Mouse (Mus musculus): ENCODE results near the gene Scrn3. TPM values are rescaled to one million over a fixed set of nuclear protein-coding genes. Genes with fewer than 3 reads are reported as not detected.

Gene Scrn3
- polyA plus RNA-seq, 1 experiment: 24.8 TPM

DNA sequence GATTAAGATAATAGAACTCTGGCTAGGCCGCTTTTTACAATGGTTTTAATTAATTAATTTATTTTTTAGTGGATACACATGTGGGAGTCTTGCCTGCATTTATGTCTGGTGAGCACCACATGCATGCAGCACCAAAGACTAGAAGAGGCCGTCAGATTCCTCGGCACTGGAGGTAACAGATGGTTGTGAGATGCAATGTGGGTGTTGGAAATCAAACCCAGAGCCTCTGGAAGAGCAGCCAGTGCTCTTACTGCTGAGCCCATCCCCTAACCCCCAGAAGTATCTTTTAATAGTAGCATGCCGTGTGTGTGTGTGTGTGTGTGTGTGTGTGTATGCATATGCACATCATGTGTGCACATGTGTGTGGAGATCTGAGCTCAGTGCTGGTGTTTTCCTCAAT lies 32.8 kb downstream of the Scrn3 start:
- TF ChIP-seq POLR2A (IDR thresholded peaks at IDR 0.05; ENCODE audit: extremely low read depth, insufficient read depth, low read length) (no peak), CTCF (IDR thresholded peaks at IDR 0.05; ENCODE audit: extremely low read depth, insufficient read depth, low read length) (no peak)
- H3K4me1 ChIP-seq (ENCODE audit: control insufficient read depth, insufficient read depth, low read length): no peaks in the 10 kb centered on the region; the same call in 1 of the 2 replicates
- H3K27ac ChIP-seq (ENCODE audit: insufficient read depth, low read length): peak overlapping the region; percentile 81
- H3K4me3 ChIP-seq (ENCODE audit: insufficient read depth, low read length): no peak overlapping the region

DNA sequence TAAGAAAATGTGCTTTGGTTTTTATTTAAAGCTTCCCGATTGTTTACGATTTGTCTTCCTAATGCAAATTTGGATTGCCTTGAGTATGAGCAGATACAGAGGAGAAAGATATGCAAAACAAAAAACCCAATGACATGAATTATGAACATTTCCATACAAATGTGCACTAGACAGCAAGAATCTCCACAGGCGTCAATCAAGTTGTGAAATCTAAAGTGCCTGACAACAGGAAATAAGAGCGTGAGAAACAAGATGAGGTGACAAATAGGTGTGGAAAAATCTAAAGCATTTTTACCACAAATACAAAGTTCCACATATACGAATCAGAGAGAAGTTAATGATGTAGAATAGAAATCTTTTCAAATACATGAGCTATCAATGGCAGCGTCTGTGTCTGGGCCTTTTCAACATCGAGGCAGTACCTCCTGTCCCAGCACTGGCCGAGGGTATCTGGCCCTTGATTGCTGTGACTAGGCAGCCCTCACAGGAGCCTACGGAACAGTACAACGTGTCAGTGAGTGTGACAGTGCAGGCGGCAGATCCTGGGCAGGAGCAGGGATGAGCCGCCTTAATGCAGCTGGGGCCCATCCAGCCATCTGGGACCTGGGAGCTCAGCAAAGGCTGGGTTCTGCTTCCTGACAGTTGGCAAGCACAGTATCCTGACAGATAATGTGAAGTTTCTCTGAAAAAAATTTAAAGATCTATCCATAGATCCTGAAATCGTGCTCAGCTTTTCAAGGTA lies 34.1 kb downstream of the Scrn3 start:
- TF ChIP-seq CTCF (IDR thresholded peaks at IDR 0.05; ENCODE audit: extremely low read depth, insufficient read depth, low read length): no peak
- TF ChIP-seq POLR2A (IDR thresholded peaks at IDR 0.05; ENCODE audit: extremely low read depth, insufficient read depth, low read length): no peak
- no peaks in the 10 kb centered on the region; the same call in 1 of the 2 replicates for H3K4me1 ChIP-seq (ENCODE audit: control insufficient read depth, insufficient read depth, low read length)
- H3K27ac ChIP-seq (ENCODE audit: insufficient read depth, low read length): no peak overlapping the region
- H3K4me3 ChIP-seq (ENCODE audit: insufficient read depth, low read length): no peak overlapping the region

DNA sequence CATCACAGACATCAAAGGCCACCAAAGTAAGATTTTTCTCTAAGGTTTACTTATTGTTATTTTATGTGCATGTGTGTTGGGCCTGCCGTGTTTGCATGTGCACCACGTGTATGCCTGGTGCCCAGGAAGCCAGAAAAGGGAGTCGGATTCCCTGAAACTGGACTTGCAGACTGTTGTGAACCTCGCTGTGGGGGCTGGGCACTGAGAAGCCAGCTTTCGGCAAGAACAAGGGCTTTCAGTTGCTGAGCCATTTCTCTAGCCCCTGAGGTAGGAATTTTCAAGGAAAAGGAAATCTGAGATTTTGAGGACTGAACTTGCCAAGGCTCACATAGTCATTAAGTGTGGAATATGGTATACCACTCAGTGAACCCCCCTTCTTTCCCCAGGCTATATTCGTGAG lies 34.7 kb downstream of the Scrn3 start:
- H3K27ac ChIP-seq (ENCODE audit: insufficient read depth, low read length): peak overlapping the region; percentile 27; the same call in 1 of the 2 replicates
- no peak for TF ChIP-seq POLR2A (IDR thresholded peaks at IDR 0.05; ENCODE audit: extremely low read depth, insufficient read depth, low read length)
- no peak for TF ChIP-seq CTCF (IDR thresholded peaks at IDR 0.05; ENCODE audit: extremely low read depth, insufficient read depth, low read length)
- no peak overlapping the region for H3K4me3 ChIP-seq (ENCODE audit: insufficient read depth, low read length)
- H3K4me1 ChIP-seq (ENCODE audit: control insufficient read depth, insufficient read depth, low read length): peaks cover under 1% of the 10 kb centered on the region; the same call in 1 of the 2 replicates

DNA sequence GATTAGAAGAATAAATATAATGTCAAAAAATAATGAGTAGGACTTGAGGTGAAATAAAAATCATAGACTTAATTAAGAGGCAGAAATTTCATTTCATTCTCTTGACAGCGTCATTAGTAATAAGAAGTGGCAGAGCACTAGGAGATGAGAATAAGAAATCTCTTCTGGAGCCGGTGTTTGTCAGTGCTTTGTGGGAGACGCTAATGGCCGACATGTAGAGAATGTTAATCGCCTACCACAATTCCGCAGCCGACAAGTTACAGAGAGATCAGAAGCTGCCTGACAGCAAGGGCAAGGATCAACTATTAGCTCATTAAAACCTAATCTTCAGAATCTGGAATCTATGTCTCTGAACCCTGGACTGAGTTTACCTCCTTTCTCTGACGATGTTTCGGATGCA lies 35.4 kb downstream of the Scrn3 start:
- Histone ChIP-seq H3K27ac (ENCODE audit: insufficient read depth, low read length) (no peak overlapping the region), H3K4me3 (ENCODE audit: insufficient read depth, low read length) (no peak overlapping the region), H3K4me1 (ENCODE audit: control insufficient read depth, insufficient read depth, low read length) (peaks cover 2% of the 10 kb centered on the region; the same call in 1 of the 2 replicates)
- TF ChIP-seq CTCF (IDR thresholded peaks at IDR 0.05; ENCODE audit: extremely low read depth, insufficient read depth, low read length) (no peak), POLR2A (IDR thresholded peaks at IDR 0.05; ENCODE audit: extremely low read depth, insufficient read depth, low read length) (no peak)

DNA sequence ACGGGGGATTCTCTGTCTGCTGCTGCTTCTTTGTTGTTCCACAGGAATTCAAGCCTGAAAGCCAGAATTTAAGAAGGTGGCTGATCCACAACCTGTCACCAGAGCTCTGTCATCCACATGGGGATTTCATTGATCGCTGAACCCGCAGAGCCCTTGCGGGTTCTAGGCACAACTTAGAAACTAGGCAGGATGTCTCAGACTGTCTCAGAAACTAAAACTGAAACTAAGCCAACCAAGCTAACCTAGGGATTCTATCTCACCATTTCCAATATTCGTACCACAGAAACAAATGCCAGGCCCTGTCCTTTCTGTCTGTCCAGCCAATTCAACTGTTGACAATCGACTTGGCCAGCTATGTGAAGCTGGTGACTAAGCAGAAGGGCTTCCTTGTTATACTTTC lies 35.8 kb downstream of the Scrn3 start:
- TF ChIP-seq POLR2A (IDR thresholded peaks at IDR 0.05; ENCODE audit: extremely low read depth, insufficient read depth, low read length) (no peak), CTCF (IDR thresholded peaks at IDR 0.05; ENCODE audit: extremely low read depth, insufficient read depth, low read length) (no peak)
- Histone ChIP-seq H3K27ac (ENCODE audit: insufficient read depth, low read length) (no peak overlapping the region), H3K4me1 (ENCODE audit: control insufficient read depth, insufficient read depth, low read length) (peaks cover 2% of the 10 kb centered on the region; the same call in 1 of the 2 replicates), H3K4me3 (ENCODE audit: insufficient read depth, low read length) (no peak overlapping the region)

DNA sequence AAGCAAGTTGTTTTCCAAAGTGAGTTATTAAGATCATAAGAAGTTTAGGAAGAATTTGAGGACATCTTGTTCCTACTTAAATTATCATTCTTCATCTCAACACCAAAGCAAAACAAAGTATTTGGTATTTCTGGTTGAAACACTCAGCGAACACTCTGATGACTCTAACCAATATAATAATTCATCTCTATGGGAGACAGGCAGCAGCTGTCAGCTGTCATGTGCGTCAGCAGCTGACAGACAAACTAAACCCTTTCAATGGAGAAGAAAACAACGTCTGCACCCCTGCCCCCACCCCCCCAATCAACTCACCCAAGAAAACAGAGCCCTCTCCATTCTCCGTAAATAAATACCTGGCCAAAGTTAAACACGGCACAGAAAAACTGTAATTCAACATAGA lies 39.1 kb downstream of the Scrn3 start:
- peak overlapping the region; percentile 89; the same call in 1 of the 2 replicates for H3K27ac ChIP-seq (ENCODE audit: insufficient read depth, low read length)
- H3K4me3 ChIP-seq (ENCODE audit: insufficient read depth, low read length): no peak overlapping the region
- TF ChIP-seq POLR2A (IDR thresholded peaks at IDR 0.05; ENCODE audit: extremely low read depth, insufficient read depth, low read length): no peak
- TF ChIP-seq CTCF (IDR thresholded peaks at IDR 0.05; ENCODE audit: extremely low read depth, insufficient read depth, low read length): no peak
- peaks cover 2% of the 10 kb centered on the region; the same call in 1 of the 2 replicates for H3K4me1 ChIP-seq (ENCODE audit: control insufficient read depth, insufficient read depth, low read length)

DNA sequence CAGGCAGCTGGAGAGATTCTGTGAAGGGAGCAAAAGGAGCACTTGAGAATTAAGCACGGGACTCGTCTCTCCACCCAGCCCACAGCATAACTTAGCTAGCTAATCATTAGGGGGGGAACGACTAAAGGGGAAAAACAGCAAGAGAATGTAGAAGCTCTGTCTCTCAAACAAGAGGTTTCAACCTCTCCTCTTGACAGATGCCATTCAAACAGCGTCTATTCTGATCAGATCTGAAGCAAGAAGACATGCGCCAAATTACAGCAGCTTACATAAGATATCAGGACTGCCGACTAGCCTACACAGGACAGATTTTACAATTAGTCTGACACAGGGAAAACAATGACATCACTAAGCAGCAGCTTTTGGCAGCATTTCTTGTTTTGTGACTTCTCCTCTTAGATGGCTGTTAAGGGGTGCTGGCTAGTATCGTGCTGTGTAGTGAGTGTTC lies 39.5 kb downstream of the Scrn3 start:
- TF ChIP-seq POLR2A (IDR thresholded peaks at IDR 0.05; ENCODE audit: extremely low read depth, insufficient read depth, low read length) (no peak), CTCF (IDR thresholded peaks at IDR 0.05; ENCODE audit: extremely low read depth, insufficient read depth, low read length) (no peak)
- peak overlapping the region; percentile 89 for H3K27ac ChIP-seq (ENCODE audit: insufficient read depth, low read length)
- no peak overlapping the region for H3K4me3 ChIP-seq (ENCODE audit: insufficient read depth, low read length)
- peaks cover 2% of the 10 kb centered on the region; the same call in 1 of the 2 replicates for H3K4me1 ChIP-seq (ENCODE audit: control insufficient read depth, insufficient read depth, low read length)

DNA sequence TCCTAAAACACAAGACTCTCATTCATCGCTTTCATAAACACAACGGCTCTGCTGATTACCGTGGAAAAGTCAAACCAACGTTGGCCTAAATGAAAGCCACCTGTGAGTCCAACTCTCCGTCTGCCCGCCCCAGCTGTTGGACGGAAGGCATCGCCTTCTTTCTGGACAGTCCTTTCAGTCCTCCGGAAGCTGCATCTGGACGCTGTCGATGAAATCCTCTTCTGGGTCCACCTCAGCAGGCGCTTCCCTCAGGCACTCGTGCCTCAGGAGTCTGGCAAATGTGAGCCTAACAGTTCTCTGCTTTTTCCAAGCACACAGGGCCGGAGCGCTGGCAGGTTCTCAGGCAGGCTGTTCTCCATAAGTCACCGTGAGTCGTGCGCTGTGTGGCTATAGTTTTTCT lies 44.6 kb downstream of the Scrn3 start:
- H3K4me3 ChIP-seq (ENCODE audit: insufficient read depth, low read length): no peak overlapping the region
- H3K27ac ChIP-seq (ENCODE audit: insufficient read depth, low read length): no peak overlapping the region
- H3K4me1 ChIP-seq (ENCODE audit: control insufficient read depth, insufficient read depth, low read length): peaks cover 2% of the 10 kb centered on the region; the same call in 1 of the 2 replicates

DNA sequence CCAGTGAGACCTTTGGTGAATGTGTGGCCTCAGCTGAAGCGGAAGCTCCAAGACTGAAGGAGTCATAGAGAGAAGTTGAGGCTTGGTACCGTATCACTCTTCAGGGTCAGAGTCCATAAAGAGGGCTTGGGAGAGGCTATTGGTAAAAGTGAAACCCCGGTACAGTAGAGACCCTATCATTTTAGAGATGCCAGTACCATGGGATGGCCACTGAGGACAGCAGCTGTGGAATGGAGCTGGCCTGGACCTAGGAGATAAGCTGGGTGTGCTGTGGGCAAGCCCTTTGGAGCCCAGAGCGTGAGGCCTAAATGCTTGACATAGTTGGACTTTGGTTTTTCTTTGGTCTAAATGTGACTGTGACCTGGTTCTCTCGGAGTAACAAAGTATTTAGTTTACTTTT lies 47.5 kb downstream of the Scrn3 start:
- Histone ChIP-seq H3K27ac (ENCODE audit: insufficient read depth, low read length) (no peak overlapping the region), H3K4me1 (ENCODE audit: control insufficient read depth, insufficient read depth, low read length) (no peaks in the 10 kb centered on the region), H3K4me3 (ENCODE audit: insufficient read depth, low read length) (no peak overlapping the region)
- TF ChIP-seq POLR2A (IDR thresholded peaks at IDR 0.05; ENCODE audit: extremely low read depth, insufficient read depth, low read length) (no peak), CTCF (IDR thresholded peaks at IDR 0.05; ENCODE audit: extremely low read depth, insufficient read depth, low read length) (no peak)

More for the DNA sequence above, 44.6 kb downstream of the Scrn3 start:
- TF ChIP-seq POLR2A (IDR thresholded peaks at IDR 0.05; ENCODE audit: extremely low read depth, insufficient read depth, low read length): no peak
- no peak for TF ChIP-seq CTCF (IDR thresholded peaks at IDR 0.05; ENCODE audit: extremely low read depth, insufficient read depth, low read length)

DNA sequence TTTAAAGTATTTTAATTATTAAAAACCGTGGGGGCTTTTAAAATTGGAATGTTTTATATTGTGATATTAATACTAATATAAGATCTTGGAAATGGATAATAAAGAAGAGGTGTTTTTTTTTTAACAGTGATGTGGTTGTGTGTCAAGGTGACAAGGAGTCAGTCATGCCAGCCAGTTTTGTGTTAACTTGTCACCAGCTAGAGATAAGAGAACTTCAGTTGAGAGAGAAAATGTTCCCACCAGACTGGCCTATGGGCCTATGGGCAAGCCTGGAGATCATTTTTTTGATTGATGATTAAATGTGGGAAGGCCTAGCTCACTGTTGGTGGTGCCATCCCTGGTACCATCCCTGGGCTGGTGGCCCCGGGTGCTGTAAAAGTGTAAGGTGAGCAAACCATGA lies 48.1 kb downstream of the Scrn3 start:
- H3K4me1 ChIP-seq (ENCODE audit: control insufficient read depth, insufficient read depth, low read length): no peaks in the 10 kb centered on the region
- no peak for TF ChIP-seq POLR2A (IDR thresholded peaks at IDR 0.05; ENCODE audit: extremely low read depth, insufficient read depth, low read length)
- TF ChIP-seq CTCF (IDR thresholded peaks at IDR 0.05; ENCODE audit: extremely low read depth, insufficient read depth, low read length): no peak

More for the DNA sequence above, 48.1 kb downstream of the Scrn3 start:
- no peak overlapping the region for H3K4me3 ChIP-seq (ENCODE audit: insufficient read depth, low read length)
- H3K27ac ChIP-seq (ENCODE audit: insufficient read depth, low read length): no peak overlapping the region

All from cortical plate, adult 2 months (tissue).